Mouse (Mus musculus): ENCODE measurements around the gene 4930518I15Rik. TPM values are rescaled to one million over a fixed set of nuclear protein-coding genes. Genes with fewer than 3 reads are reported as not detected.
"Not testable (repeated sequence)": the region's sequence is repeated elsewhere in the genome, so short reads cannot be mapped to it uniquely, and the experiment has no call there.

4930518I15Rik gene
- polyA plus RNA-seq, 1 experiment from 2014 or later, result 6.7 TPM

DNA sequence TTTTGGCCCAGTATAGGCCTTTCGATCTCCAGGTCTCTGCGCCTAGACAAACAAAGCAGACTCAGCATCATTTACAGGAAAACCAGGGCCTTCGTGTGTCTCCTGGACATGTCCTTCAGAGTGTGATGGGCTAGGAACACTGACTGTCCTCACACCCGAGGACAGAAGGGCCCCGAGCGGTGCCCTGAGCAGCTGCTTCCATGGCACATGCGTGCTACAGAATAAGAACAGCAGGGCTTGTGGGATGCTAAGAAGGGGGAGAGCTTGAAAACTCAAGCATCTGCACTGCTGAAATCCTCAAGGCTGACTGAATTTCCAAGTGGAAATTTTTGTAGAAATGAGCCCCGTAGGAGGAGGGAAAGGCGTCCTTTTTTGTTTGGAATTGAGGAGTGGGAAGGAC is 39.3 kb upstream of the 4930518I15Rik start:
- 81% methylated on average over 9 of the region's 9 CpGs for WGBS
- H3K4me3 ChIP-seq (replicated peaks; ENCODE audit: low read length), result no peak overlapping the region
- no peaks in the 10 kb centered on the region for H3K36me3 ChIP-seq (ENCODE audit: control insufficient read depth, insufficient read depth, low read length)

DNA sequence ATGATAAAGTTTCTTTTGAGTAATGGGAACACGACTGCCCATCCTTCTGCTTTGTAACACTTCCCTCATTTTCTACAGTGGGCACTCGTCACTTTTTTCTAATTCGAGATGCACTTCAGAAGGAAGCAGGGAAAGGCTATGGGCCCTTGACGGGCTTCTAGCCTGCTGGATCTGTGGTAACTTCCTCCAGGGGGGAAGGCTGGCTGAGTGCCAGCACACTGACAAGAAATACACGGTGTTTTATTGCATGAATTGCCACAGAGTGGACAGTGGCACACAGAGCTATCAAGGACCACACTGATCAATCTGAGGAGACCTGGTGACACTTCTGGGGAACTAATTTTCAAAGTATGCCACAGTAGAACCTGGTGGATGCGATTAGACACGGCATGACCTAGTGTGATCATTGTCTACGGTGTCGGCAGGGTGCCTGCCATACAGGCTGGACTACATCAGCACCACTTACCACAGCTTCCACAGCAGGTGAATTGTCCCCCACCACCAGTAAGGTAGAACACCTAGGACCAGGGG is 38.7 kb upstream of the 4930518I15Rik start:
- H3K4me2 ChIP-seq (ENCODE audit: low read depth, low read length), result no peak overlapping the region
- no peak overlapping the region for H3K27ac ChIP-seq (ENCODE audit: low read length)
- no peaks in the 10 kb centered on the region for H3K36me3 ChIP-seq (ENCODE audit: control insufficient read depth, insufficient read depth, low read length)
- H3K9me3 ChIP-seq (replicated peaks; ENCODE audit: control insufficient read depth, low read length), result no peaks in the 10 kb centered on the region
- WGBS, result 68% methylated on average over 9 of the region's 9 CpGs
- no peak overlapping the region for H3K4me3 ChIP-seq (replicated peaks; ENCODE audit: low read length)
- no peak for ATAC-seq (ENCODE audit: insufficient read depth, low FRiP score)
- no peak overlapping the region for H3K9ac ChIP-seq (ENCODE audit: low read length)
- H3K4me1 ChIP-seq (ENCODE audit: control insufficient read depth, insufficient read depth, low read length), result no peaks in the 10 kb centered on the region
- no peaks in the 10 kb centered on the region for H3K27me3 ChIP-seq (ENCODE audit: control insufficient read depth, insufficient read depth, low read length)

More for the DNA sequence above, 39.3 kb upstream of the 4930518I15Rik start:
- Histone ChIP-seq H3K4me1 (ENCODE audit: control insufficient read depth, insufficient read depth, low read length) (no peaks in the 10 kb centered on the region), H3K9ac (ENCODE audit: low read length) (no peak overlapping the region), H3K9me3 (replicated peaks; ENCODE audit: control insufficient read depth, low read length) (no peaks in the 10 kb centered on the region), H3K4me2 (ENCODE audit: low read depth, low read length) (no peak overlapping the region), H3K27ac (ENCODE audit: low read length) (no peak overlapping the region), H3K27me3 (ENCODE audit: control insufficient read depth, insufficient read depth, low read length) (no peaks in the 10 kb centered on the region)
- no peak for ATAC-seq (ENCODE audit: insufficient read depth, low FRiP score)

DNA sequence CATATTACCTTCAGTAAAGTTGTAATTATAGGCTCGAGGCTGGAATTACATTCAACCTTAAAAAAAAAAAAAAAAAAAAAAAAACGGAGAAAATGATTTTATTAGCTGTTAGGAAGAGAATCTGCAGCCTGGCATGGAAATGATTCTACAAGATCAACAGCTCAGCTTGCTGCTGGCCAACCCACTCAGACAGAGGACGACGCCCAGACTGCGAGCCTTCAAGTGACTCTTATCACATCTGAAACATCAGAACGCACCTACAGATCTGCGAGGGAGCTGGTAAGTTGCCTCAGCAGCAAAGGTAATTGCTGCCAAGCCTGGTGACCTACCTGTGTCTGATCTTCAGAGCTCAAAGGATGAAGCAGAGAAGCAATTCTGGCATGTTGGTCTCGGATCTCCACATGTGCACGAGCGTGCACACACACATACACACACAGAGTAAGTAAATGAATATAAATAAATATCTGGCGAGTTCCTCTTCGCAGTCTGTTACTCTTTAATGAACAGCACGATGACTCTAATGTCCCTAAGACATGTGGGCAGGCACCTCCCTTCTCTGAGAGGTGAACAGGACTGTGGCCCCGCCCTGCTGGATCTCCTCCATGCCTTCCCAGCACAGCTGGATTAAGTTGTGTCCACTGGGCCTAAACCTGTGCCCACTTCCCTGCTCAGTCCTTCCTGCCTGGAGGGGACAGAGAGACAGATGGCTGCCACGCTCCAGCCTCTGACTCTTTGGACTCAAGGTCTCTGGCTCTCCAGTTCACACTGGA is 36.9 kb upstream of the 4930518I15Rik start:
- WGBS, result 66% methylated on average over 15 of the region's 15 CpGs
- H3K9me3 ChIP-seq (replicated peaks; ENCODE audit: control insufficient read depth, low read length), result no peaks in the 10 kb centered on the region
- H3K9ac ChIP-seq (ENCODE audit: low read length), result no peak overlapping the region
- H3K4me3 ChIP-seq (replicated peaks; ENCODE audit: low read length), result no peak overlapping the region
- H3K4me2 ChIP-seq (ENCODE audit: low read depth, low read length), result no peak overlapping the region
- H3K4me1 ChIP-seq (ENCODE audit: control insufficient read depth, insufficient read depth, low read length), result no peaks in the 10 kb centered on the region
- no peak for ATAC-seq (ENCODE audit: insufficient read depth, low FRiP score)
- no peaks in the 10 kb centered on the region for H3K27me3 ChIP-seq (ENCODE audit: control insufficient read depth, insufficient read depth, low read length)
- H3K27ac ChIP-seq (ENCODE audit: low read length), result no peak overlapping the region
- H3K36me3 ChIP-seq (ENCODE audit: control insufficient read depth, insufficient read depth, low read length), result no peaks in the 10 kb centered on the region

DNA sequence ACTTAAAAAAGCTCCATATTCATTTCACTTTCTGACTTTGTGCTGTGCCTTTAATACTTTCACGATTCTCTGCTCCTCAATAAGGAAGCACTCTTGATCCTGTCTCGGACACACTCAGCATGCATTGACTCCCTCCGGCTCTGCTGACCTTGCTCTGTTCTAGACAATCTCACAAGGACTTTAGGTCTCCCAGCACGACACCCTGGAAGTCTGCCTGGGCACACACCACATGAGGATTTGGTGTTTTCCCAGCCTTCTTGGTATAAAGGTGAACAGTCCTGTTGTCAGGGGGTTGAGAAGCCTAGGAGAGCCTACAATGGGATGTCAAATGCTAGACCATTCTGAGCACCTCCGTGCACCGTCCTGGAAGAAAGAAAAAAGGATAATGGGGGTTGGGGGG is 35.1 kb upstream of the 4930518I15Rik start:
- Histone ChIP-seq H3K27ac (ENCODE audit: low read length) (no peak overlapping the region), H3K9me3 (replicated peaks; ENCODE audit: control insufficient read depth, low read length) (no peaks in the 10 kb centered on the region), H3K4me2 (ENCODE audit: low read depth, low read length) (no peak overlapping the region), H3K9ac (ENCODE audit: low read length) (no peak overlapping the region), H3K4me3 (replicated peaks; ENCODE audit: low read length) (no peak overlapping the region), H3K36me3 (ENCODE audit: control insufficient read depth, insufficient read depth, low read length) (no peaks in the 10 kb centered on the region), H3K27me3 (ENCODE audit: control insufficient read depth, insufficient read depth, low read length) (no peaks in the 10 kb centered on the region), H3K4me1 (ENCODE audit: control insufficient read depth, insufficient read depth, low read length) (no peaks in the 10 kb centered on the region)
- no peak for ATAC-seq (ENCODE audit: insufficient read depth, low FRiP score)
- WGBS, result 69% methylated on average over 6 of the region's 6 CpGs

DNA sequence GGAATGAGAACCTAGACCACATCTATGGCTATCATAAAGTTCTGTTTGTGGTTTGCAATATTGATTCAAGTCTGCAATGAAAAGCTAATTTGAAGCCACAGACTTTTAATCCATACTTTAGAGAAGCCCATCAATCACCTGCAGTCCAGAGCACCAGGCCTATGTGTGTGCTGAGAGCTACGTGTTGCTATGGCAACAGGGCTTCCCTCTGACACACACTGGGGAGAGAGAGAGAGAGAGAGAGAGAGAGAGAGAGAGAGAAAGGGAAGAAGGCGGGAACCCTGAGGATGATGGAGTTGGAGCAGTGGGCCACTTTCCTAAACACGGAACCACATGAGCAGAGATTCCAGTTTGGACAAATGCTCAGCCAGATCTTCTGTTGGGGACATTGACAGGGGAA is 34.5 kb upstream of the 4930518I15Rik start:
- WGBS, result 20% methylated on average over 3 of the region's 3 CpGs
- H3K4me3 ChIP-seq (replicated peaks; ENCODE audit: low read length), result no peak overlapping the region
- no peaks in the 10 kb centered on the region for H3K36me3 ChIP-seq (ENCODE audit: control insufficient read depth, insufficient read depth, low read length)
- H3K4me1 ChIP-seq (ENCODE audit: control insufficient read depth, insufficient read depth, low read length), result no peaks in the 10 kb centered on the region
- H3K9ac ChIP-seq (ENCODE audit: low read length), result no peak overlapping the region
- H3K27ac ChIP-seq (ENCODE audit: low read length), result no peak overlapping the region
- ATAC-seq (ENCODE audit: insufficient read depth, low FRiP score), result no peak
- no peaks in the 10 kb centered on the region for H3K9me3 ChIP-seq (replicated peaks; ENCODE audit: control insufficient read depth, low read length)
- H3K4me2 ChIP-seq (ENCODE audit: low read depth, low read length), result no peak overlapping the region
- no peaks in the 10 kb centered on the region for H3K27me3 ChIP-seq (ENCODE audit: control insufficient read depth, insufficient read depth, low read length)

DNA sequence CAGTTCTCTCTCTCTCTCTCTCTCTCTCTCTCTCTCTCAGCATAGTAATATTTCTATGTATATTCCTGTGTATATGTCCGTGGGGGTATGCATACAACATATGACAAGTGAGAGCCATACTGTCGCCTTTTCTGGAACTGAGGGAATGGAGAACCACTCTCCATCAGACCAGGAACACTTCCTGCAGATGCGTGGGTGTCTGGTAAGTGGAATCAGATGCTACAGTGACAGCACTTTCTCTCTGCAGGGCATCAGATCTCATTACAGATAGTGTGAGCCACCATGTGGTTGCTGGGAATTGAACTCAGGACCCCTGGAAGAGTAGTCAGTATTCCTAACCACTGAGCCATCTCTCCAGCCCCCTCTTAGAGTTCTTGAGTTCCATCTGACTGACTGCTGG is 30.7 kb upstream of the 4930518I15Rik start:
- Histone ChIP-seq H3K27me3 (ENCODE audit: control insufficient read depth, insufficient read depth, low read length) (no peaks in the 10 kb centered on the region), H3K4me1 (ENCODE audit: control insufficient read depth, insufficient read depth, low read length) (no peaks in the 10 kb centered on the region), H3K27ac (ENCODE audit: low read length) (no peak overlapping the region), H3K36me3 (ENCODE audit: control insufficient read depth, insufficient read depth, low read length) (no peaks in the 10 kb centered on the region), H3K4me3 (replicated peaks; ENCODE audit: low read length) (no peak overlapping the region), H3K4me2 (ENCODE audit: low read depth, low read length) (no peak overlapping the region), H3K9me3 (replicated peaks; ENCODE audit: control insufficient read depth, low read length) (no peaks in the 10 kb centered on the region), H3K9ac (ENCODE audit: low read length) (no peak overlapping the region)
- 64% methylated on average over 3 of the region's 3 CpGs for WGBS
- no peak for ATAC-seq (ENCODE audit: insufficient read depth, low FRiP score)

DNA sequence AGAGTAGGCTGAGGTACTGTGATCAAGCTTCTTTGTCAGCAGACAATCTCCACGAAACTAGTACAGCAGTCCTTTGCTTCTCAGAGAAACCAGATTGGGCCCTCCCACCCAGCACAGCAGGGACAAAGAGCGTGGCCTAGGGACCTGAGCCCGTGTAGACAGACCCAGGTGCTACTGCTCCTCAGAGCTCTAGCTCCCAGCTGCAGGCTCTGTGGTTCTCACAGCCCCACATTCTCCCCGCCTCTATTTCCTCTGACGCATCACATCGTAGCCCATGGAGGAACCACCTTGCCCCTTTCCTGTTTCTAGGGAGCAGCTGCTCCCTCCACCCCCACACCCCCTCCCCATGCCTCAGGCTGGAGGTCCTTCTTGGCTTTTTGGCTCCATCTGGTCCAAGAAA is 29.3 kb upstream of the 4930518I15Rik start, which contains the start of gene Sla2:
Sla2 (minus strand) TSS at position 176 of the 400 bp plus-strand sequence.
- no peak for ATAC-seq (ENCODE audit: insufficient read depth, low FRiP score)
- 44% methylated on average over 6 of the region's 6 CpGs for WGBS
- Histone ChIP-seq H3K4me1 (ENCODE audit: control insufficient read depth, insufficient read depth, low read length) (no peaks in the 10 kb centered on the region), H3K9ac (ENCODE audit: low read length) (no peak within 1 kb of the TSS), H3K4me3 (replicated peaks; ENCODE audit: low read length) (no peak within 1 kb of the TSS), H3K27me3 (ENCODE audit: control insufficient read depth, insufficient read depth, low read length) (no peaks in the 10 kb centered on the region), H3K9me3 (replicated peaks; ENCODE audit: control insufficient read depth, low read length) (no peaks in the 10 kb centered on the region), H3K36me3 (ENCODE audit: control insufficient read depth, insufficient read depth, low read length) (no peaks in the 10 kb centered on the region), H3K27ac (ENCODE audit: low read length) (no peak within 1 kb of the TSS), H3K4me2 (ENCODE audit: low read depth, low read length) (no peak within 1 kb of the TSS)

DNA sequence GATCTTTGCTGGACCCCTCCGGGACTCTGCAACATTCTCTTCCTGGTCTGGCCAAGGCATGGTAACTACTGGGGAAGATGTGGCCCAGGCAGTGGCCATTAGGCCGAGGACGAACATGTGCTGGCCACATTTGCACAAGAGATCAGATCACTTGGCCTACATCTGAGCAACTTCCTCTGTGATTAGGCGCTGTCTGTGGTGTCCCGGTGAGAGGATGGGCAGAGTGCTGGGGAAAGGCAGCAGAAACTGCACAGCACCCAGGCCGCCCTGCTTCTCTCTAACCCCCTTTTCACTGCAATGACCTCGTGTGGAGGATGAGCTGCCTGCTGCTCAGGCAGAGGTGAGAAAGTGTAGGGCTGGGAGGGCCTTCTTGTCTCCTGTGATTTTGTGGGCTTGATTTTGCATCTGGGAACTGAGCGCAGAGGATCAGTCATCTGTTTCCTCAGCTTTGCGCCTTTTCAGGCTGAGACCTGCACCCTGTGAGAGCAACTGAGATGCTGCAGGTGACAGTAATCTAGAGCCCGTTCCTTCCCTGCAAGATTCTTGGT is 28.4 kb upstream of the 4930518I15Rik start:
- no peaks in the 10 kb centered on the region for H3K9me3 ChIP-seq (replicated peaks; ENCODE audit: control insufficient read depth, low read length)
- no peak overlapping the region for H3K9ac ChIP-seq (ENCODE audit: low read length)
- no peaks in the 10 kb centered on the region for H3K36me3 ChIP-seq (ENCODE audit: control insufficient read depth, insufficient read depth, low read length)
- no peak for ATAC-seq (ENCODE audit: insufficient read depth, low FRiP score)
- no peak overlapping the region for H3K27ac ChIP-seq (ENCODE audit: low read length)
- no peak overlapping the region for H3K4me2 ChIP-seq (ENCODE audit: low read depth, low read length)
- no peaks in the 10 kb centered on the region for H3K27me3 ChIP-seq (ENCODE audit: control insufficient read depth, insufficient read depth, low read length)
- H3K4me1 ChIP-seq (ENCODE audit: control insufficient read depth, insufficient read depth, low read length), result no peaks in the 10 kb centered on the region
- no peak overlapping the region for H3K4me3 ChIP-seq (replicated peaks; ENCODE audit: low read length)
- 80% methylated on average over 10 of the region's 10 CpGs for WGBS

DNA sequence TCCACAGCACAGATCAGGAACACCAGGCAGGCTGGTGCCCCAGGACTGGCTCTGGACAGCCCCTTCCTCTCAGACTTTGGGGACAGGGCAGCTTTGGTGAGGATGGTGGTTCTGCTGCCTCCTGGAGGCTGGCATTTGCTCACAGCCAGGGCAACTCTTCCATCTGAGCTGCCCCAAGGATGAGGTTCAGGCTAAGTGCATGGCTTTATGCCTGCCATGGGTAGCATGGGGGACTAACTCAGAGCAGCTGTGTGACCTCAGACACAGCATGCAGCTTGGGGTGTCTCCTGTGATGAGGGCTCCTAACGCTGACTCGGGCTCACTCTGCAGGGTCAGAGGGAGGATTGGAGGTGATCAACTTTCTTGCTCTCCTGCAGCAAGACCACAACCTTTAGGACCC is 27.9 kb upstream of the 4930518I15Rik start:
- not testable (repeated sequence) for H3K27ac ChIP-seq (ENCODE audit: low read length); H3K4me1 ChIP-seq (ENCODE audit: control insufficient read depth, insufficient read depth, low read length); H3K36me3 ChIP-seq (ENCODE audit: control insufficient read depth, insufficient read depth, low read length); ATAC-seq (ENCODE audit: insufficient read depth, low FRiP score); H3K27me3 ChIP-seq (ENCODE audit: control insufficient read depth, insufficient read depth, low read length); H3K4me3 ChIP-seq (replicated peaks; ENCODE audit: low read length); H3K4me2 ChIP-seq (ENCODE audit: low read depth, low read length); H3K9me3 ChIP-seq (replicated peaks; ENCODE audit: control insufficient read depth, low read length); H3K9ac ChIP-seq (ENCODE audit: low read length)
- 92% methylated on average over 2 of the region's 2 CpGs for WGBS
